Mouse (Mus musculus) midbrain, embryonic 16.5 days (tissue): ENCODE data around the gene Cdc37l1. TPM values are rescaled to one million over a fixed set of nuclear protein-coding genes. Genes with fewer than 3 reads are reported as not detected.

Experiments used
- polyA plus RNA-seq: library from polyadenylated mRNA; unstranded; fragments of >200 nt; fragmentation: Nextera tagmentation; extraction: Ambion mirVana; gene quantifications from 2 replicates; pipeline ENCODE4 v1.2.1, GENCODE M21; 2015

The Cdc37l1 gene
- polyA plus RNA-seq, 1 experiment from 2014 or later, result 48.9 TPM

Other genes starting within 250 kb of the Cdc37l1 start
- gene Slc1a1, start 155.3 kb upstream of the Cdc37l1 start, polyA plus RNA-seq, result 45.0 and 47.7 TPM in 2 replicates
- gene Plpp6, start 26.4 kb upstream of the Cdc37l1 start, polyA plus RNA-seq, result 14.8 and 15.2 TPM in 2 replicates
- gene 4430402I18Rik, start 22.6 kb upstream of the Cdc37l1 start, polyA plus RNA-seq, result 0.78 and 1.4 TPM in 2 replicates
- gene Ak3, start 57.6 kb downstream of the Cdc37l1 start, polyA plus RNA-seq, result 64.3 and 75.1 TPM in 2 replicates
- gene Rcl1, start 111.0 kb downstream of the Cdc37l1 start, polyA plus RNA-seq, result 35.2 and 39.4 TPM in 2 replicates